Mouse (Mus musculus): Measurements from ENCODE around the gene Nudt19. TPM values are rescaled to one million over a fixed set of nuclear protein-coding genes. Genes with fewer than 3 reads are reported as not detected.
"Not testable (repeated sequence)": the region's sequence is repeated elsewhere in the genome, so short reads cannot be mapped to it uniquely, and the experiment has no call there.

Gene Nudt19
- total RNA-seq, 2 experiments from 2014 or later, result 51.9 to 52.4 TPM

DNA sequence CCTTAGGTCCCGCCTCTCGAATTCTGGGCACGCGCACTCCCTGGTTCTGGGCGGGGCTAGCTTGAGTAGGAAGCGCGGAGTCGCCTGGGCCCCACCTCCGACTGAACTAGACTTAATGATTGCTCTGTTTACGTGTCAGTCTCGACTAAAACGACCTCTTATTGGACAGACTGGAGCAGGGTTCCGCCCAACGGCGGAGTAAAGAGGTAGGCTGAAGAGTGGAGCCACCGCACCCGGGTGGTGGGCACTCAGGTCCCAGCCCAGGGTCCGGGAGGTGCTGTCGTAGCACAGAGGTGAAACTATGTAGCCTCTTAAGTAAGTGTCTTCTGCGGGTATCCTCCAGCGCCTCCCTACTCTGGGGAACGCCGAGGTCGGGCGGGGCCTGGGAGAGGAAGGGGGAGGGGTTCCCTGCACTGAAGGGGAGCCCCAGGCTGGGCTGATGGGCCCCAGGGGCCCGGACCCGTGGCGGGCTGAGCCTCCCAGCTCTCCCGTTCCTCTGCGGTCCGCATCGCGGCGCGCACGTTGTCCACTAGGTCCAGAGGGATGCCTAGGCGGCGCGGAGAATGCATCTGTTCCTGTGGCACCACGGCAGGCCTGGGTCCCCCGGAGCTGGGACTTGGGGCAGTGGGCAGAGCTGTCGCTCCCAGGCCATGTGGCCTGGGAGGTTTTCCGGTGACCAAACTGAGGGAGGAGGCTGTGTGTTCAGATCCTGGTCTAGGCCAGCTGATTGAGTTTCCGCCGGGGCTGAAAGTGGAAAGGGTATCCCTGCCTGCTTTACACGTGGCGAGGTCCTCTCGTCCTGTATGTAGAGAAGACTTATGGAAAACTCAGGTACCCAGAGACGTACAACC lies 30.2 kb upstream of the Nudt19 start, which contains the start of gene Ankrd27:
TSS of gene Ankrd27 (plus strand) at position 190 of the 851 bp plus-strand sequence.
- TF ChIP-seq CTCF (IDR thresholded peaks at IDR 0.05), result no peak
- Histone ChIP-seq H3K4me3 (peak within 1 kb of the TSS; percentile 76), H3K27ac (peak within 1 kb of the TSS; percentile 90)
- peak; percentile 94 for DNase-seq
- intact Hi-C loops (cut with DNase I), result loop anchor here (5.0 kb wide), 2 partner anchors 34 to 61 kb away; partner anchors contain the start of gene Pdcd5

DNA sequence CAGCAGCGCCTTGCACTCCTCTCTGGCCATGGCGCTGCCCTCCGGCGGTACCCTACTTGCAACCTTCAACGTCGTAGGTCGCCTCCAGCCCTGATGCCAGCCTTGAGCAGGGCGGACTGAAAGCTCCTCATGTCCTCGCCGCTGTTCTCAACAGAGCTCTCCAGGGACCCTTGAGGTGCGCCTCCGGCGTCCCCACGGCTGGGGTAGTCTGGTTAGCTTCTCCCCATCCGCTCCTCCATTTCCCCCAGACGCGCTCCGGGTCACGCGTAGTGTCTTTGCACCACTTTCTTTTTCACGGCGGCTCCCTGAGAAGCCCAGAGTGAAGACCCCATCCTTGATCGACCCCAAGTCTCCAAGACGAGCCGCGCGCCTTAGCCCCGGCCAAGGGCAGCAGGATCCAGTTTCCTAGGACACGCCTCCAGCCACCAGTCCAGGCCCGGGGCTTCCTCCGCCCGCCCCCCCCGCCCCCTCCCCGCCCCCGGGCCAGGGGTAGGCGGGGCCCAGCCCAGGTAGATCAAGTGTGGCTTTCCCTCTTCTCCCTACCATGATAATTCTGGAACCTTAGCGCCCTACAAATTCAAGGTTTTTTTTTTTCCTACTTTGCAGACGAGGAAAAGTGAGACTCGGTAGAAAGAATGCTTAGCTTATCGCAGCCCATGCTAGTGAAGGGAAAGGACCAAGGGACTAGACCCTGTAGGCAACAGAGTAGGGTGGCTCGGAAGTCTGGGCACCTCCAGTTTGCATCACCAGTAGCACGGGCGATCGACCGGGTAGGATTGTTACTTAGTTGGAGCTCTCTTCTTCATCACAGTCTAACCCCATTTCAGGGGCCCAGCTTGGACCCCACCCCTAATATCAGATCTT lies 29.3 kb upstream of the Nudt19 start, which contains the start of gene Rgs9bp:
TSS of gene Rgs9bp (minus strand) at position 392 of the 864 bp plus-strand sequence.
- DNase-seq, result peak; percentile 70
- H3K27ac ChIP-seq, result peak within 1 kb of the TSS; percentile 90
- intact Hi-C loops (cut with DNase I), result loop anchor here (5.0 kb wide), 2 partner anchors 33 to 62 kb away; partner anchors contain the start of gene Pdcd5
- TF ChIP-seq CTCF (IDR thresholded peaks at IDR 0.05), result no peak
- H3K4me3 ChIP-seq, result peak within 1 kb of the TSS; percentile 76

GRCm38 (mm10) chr7:35584786-35585190 lies 28.7 kb upstream of the Nudt19 start:
- intact Hi-C loops (cut with DNase I), result loop anchor here (5.0 kb wide), 3 partner anchors 32 to 63 kb away; partner anchors contain the start of gene Pdcd5
- TF ChIP-seq CTCF (IDR thresholded peaks at IDR 0.05), result no peak
- DNase-seq, result peak; percentile 44
- H3K27ac ChIP-seq, result no peak overlapping the region
- H3K4me3 ChIP-seq, result peak overlapping the region; percentile 76

- intact Hi-C loops (cut with DNase I), result loop anchor here (5.0 kb wide), 1 partner anchor 53 kb away; no protein-coding TSS in a partner anchor
- DNase-seq, result no peak
- TF ChIP-seq CTCF (IDR thresholded peaks at IDR 0.05), result no peak
- Histone ChIP-seq H3K4me3 (peak overlapping the region; percentile 76), H3K27ac (no peak overlapping the region)
Observed at GRCm38 (mm10) chr7:35584068-35584785, 28.1 kb upstream of the Nudt19 start.

- no peak for DNase-seq
- no peak for TF ChIP-seq CTCF (IDR thresholded peaks at IDR 0.05)
- Histone ChIP-seq H3K4me3 (no peak overlapping the region), H3K27ac (no peak overlapping the region)
- intact Hi-C loops (cut with DNase I), result loop anchor here (5.0 kb wide), 1 partner anchor 54 kb away; no protein-coding TSS in a partner anchor
Observed at GRCm38 (mm10) chr7:35583476-35584025, 27.4 kb upstream of the Nudt19 start.

GRCm38 (mm10) chr7:35582719-35583118 lies 26.6 kb upstream of the Nudt19 start:
- TF ChIP-seq CTCF (IDR thresholded peaks at IDR 0.05), result no peak; the same call in 1 of the 2 replicates
- H3K4me3 ChIP-seq, result no peak overlapping the region
- DNase-seq, result no peak
- no peak overlapping the region for H3K27ac ChIP-seq
- intact Hi-C loops (cut with DNase I), result loop anchor here (5.0 kb wide), 1 partner anchor 55 kb away; no protein-coding TSS in a partner anchor

DNA sequence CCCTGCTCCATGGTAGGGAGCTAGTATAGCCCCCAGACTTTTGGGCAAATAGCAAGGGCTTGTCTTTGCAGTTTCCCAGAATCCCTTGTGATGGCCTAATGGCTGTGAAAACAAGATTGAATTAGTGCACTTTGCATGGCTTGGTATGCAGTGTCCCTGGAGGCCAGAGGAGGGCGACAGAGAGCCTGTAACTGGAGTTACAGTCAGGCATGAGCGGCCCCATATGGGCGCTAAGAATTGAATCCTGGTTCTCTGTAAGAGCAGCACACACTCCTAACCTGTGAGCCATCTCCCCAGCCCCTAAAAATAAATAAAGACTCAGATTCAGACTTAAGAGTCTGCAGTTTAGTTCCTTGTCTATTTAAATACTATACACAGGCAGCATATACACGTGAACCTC lies 23.7 kb upstream of the Nudt19 start:
- Histone ChIP-seq H3K27ac (no peak overlapping the region), H3K4me3 (no peak overlapping the region)
- intact Hi-C loops (cut with DNase I), result loop anchor here (5.0 kb wide), 1 partner anchor 57 kb away; no protein-coding TSS in a partner anchor
- DNase-seq, result peak; percentile 42
- TF ChIP-seq CTCF (IDR thresholded peaks at IDR 0.05), result peak; percentile 72

DNA sequence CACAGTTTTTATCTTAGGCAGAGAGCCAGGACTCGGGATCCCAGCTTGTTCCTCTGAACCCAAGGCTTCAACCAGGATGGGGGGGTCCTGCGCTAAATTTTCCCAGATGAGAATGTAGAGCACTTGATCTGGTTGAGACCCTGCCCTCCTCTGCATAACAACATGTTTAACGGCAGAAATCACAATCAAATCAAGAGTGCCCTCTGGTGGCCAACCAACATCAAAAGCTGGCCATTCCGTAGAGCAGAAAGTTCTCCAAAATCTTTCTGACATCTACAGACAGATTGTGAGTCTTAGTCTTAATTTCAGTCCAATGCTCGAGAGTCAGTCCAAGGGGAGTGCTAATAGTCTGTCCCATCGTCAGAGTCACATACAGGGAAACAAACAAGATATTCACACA lies 14.8 kb upstream of the Nudt19 start:
- DNase-seq; H3K27ac ChIP-seq; intact Hi-C loops (cut with DNase I); H3K4me3 ChIP-seq: not testable (repeated sequence)
- TF ChIP-seq CTCF (IDR thresholded peaks at IDR 0.05), result peak; percentile 50

- H3K4me3 ChIP-seq; DNase-seq; H3K27ac ChIP-seq; intact Hi-C loops (cut with DNase I): not testable (repeated sequence)
Observed at GRCm38 (mm10) chr7:35569724-35570123, 13.6 kb upstream of the Nudt19 start.

DNA sequence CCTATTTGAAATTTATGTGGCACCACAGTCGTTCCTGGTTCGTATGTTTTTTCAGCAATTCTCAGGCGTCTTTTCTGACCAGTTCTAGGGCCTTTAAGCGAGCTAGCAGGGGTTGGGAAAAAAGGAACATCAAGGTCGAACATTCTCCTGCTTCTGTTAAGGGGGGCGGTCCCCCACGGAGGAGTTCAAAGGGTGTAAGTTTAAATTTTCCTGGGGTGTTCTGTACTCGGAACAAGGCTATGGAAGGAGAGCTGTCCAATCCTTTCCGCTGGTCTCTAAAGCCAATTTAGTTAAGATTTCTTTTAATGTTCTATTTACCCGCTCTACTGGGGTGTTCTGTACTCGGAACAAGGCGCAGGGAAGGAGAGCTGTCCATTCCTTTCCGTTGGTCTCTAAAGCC lies 9.9 kb upstream of the Nudt19 start:
- intact Hi-C loops (cut with DNase I); H3K4me3 ChIP-seq; DNase-seq; H3K27ac ChIP-seq: not testable (repeated sequence)

DNA sequence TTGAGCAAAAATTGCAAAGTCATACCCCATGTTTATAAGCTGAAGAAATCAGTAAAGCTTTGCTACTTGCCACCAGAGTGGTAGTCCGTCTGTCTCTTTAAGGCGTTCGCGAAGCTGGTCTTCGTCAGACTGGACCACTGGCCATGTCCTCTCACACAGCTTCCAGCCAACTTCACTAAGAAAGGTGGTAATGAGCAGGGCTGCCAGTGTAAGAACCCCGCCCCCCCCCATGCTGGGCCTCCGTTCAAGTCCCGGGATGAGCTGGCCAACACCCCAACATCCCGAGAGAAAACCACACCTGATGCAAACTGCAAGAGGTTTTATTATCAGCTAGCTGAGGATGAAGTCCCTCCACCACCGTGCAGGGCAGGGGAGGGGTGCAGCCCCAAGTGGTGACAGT lies 8.8 kb upstream of the Nudt19 start:
- H3K4me3 ChIP-seq; H3K27ac ChIP-seq; intact Hi-C loops (cut with DNase I); DNase-seq: not testable (repeated sequence)

Data from gastrocnemius, adult 2 months (tissue).